Mouse (Mus musculus) cortical plate, adult 2 months (tissue): ENCODE data around the gene Gsk3b. TPM values are rescaled to one million over a fixed set of nuclear protein-coding genes. Genes with fewer than 3 reads are reported as not detected.
"Not testable (repeated sequence)": the region's sequence is repeated elsewhere in the genome, so short reads cannot be mapped to it uniquely, and the experiment has no call there.

Source experiments
- H3K27ac ChIP-seq: fragments of 200-500 bp; 2 replicates; pipeline ENCODE4 v1.5.1; 2012; ENCODE audit warnings: low read length, control low read depth, inconsistent platforms; ENCODE audit not compliant: insufficient read depth
- H3K4me1 ChIP-seq: fragments of 200-500 bp; 2 replicates; pipeline ENCODE4 v1.6.1; 2011; ENCODE audit warnings: low read length; ENCODE audit not compliant: control insufficient read depth, insufficient read depth
- H3K4me3 ChIP-seq: fragments of 200-500 bp; 2 replicates; pipeline ENCODE4 v1.5.1; 2011; ENCODE audit warnings: mild to moderate bottlenecking, low read length, control low read depth; ENCODE audit not compliant: insufficient read depth
- CTCF ChIP-seq: fragments of 200-500 bp; IDR thresholded peaks from 2 replicates; pipeline ENCODE4 v1.5.1; 2011; ENCODE audit warnings: mild to moderate bottlenecking, control low read depth, low read length; ENCODE audit not compliant: insufficient read depth; ENCODE audit errors: extremely low read depth
- POLR2A ChIP-seq: fragments of 200-500 bp; IDR thresholded peaks from 2 replicates; pipeline ENCODE4 v1.6.1; 2011; ENCODE audit warnings: mild to moderate bottlenecking, low read length, control low read depth; ENCODE audit not compliant: insufficient read depth; ENCODE audit errors: extremely low read depth
- polyA plus RNA-seq: library from polyadenylated mRNA; depleted of rRNA; stranded (reverse); fragments of >200 nt; gene quantifications from 2 replicates; pipeline ENCODE4 v1.2.3, GENCODE M21; 2012

The Gsk3b gene
- polyA plus RNA-seq, 1 experiment: 47.2 TPM

GRCm38 (mm10) chr16:38179150-38179549, 90.3 kb downstream of the Gsk3b start:
- Histone ChIP-seq H3K27ac (no peak overlapping the region), H3K4me3 (no peak overlapping the region), H3K4me1 (peaks cover 4% of the 10 kb centered on the region; the same call in 1 of the 2 replicates)
- no peak for TF ChIP-seq POLR2A
- no peak for TF ChIP-seq CTCF

- H3K27ac ChIP-seq: no peak overlapping the region
- peaks cover 6% of the 10 kb centered on the region for H3K4me1 ChIP-seq
- TF ChIP-seq POLR2A: no peak
- TF ChIP-seq CTCF: no peak
Measured at GRCm38 (mm10) chr16:38181421-38181820, 92.6 kb downstream of the Gsk3b start.

GRCm38 (mm10) chr16:38184657-38185269, 96.0 kb downstream of the Gsk3b start:
- no peak overlapping the region for H3K4me3 ChIP-seq
- H3K4me1 ChIP-seq: peaks cover 8% of the 10 kb centered on the region
- TF ChIP-seq CTCF: no peak
- no peak for TF ChIP-seq POLR2A
- no peak overlapping the region for H3K27ac ChIP-seq

More at GRCm38 (mm10) chr16:38181421-38181820, 92.6 kb downstream of the Gsk3b start:
- no peak overlapping the region for H3K4me3 ChIP-seq

DNA sequence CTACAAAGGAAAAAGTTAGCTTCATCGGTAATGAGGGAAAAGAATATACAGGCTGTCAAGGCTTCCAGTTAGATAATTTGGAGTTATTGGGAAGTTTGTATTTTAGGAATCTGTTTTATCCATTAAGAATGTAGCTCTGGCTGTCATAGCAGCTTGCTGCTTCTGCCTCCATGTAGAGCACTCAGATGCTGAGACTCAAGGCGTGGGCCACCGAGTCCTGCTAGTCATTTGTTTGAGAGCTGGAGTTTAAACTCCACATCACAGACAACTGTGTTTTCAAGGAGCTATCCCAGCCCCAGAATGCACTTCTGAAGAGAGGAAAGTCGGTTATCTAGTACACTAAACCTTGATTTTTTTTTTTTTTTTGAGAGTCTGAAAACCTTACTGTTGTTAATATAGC, 101.2 kb downstream of the Gsk3b start:
- Histone ChIP-seq H3K4me1 (peaks cover 6% of the 10 kb centered on the region; the same call in 1 of the 2 replicates), H3K27ac (no peak overlapping the region), H3K4me3 (no peak overlapping the region)
- no peak for TF ChIP-seq CTCF
- TF ChIP-seq POLR2A: no peak

GRCm38 (mm10) chr16:38190531-38190930, 101.7 kb downstream of the Gsk3b start:
- H3K4me3 ChIP-seq: no peak overlapping the region
- no peak for TF ChIP-seq POLR2A
- TF ChIP-seq CTCF: no peak
- H3K4me1 ChIP-seq: peaks cover 6% of the 10 kb centered on the region; the same call in 1 of the 2 replicates
- no peak overlapping the region for H3K27ac ChIP-seq

- Histone ChIP-seq H3K4me3 (no peak overlapping the region), H3K4me1 (peaks cover 6% of the 10 kb centered on the region; the same call in 1 of the 2 replicates), H3K27ac (no peak overlapping the region)
- TF ChIP-seq CTCF (no peak), POLR2A (no peak)
Measured at GRCm38 (mm10) chr16:38191460-38191859, 102.7 kb downstream of the Gsk3b start.

DNA sequence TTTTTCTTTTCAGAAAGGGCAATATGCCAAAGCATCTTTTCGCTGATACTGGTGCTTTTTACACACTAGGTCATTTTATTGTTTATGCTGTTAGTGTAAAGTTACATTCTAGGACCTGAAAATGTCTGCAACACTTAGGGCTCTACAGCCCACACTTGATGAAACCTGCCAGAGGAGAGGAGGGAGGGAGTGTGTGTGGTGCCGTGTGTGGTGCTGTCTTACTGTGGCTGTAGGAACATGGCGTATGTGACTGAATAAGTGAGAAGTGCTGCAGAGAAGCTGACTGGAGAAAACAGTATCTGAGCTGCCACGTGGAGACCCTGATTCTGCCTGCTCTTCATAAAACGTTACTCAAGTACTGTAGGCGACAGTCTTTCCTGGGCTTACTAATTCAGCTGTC, 103.8 kb downstream of the Gsk3b start:
- Histone ChIP-seq H3K4me3 (no peak overlapping the region), H3K27ac (no peak overlapping the region), H3K4me1 (peaks cover 12% of the 10 kb centered on the region; the same call in 1 of the 2 replicates)
- TF ChIP-seq CTCF (no peak), POLR2A (no peak)

DNA sequence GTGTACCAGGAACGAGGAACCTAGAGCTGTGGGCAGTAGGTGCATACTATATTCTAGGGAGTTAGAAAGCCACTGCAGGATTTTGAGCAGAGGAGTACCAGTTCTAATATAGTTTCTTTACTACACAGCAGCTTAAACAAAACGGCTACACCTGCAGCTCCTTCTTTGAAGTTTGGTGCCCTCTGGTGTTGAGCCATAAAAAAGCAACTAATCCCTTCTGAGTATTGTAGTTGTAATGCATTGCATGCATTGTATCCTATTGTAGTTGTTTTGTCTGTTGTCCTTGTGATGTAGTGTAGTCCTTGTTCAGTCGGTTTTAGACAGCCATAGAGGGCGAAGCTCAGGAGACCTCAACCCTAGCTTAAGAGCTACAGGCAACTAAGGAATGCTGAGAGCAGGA, 108.5 kb downstream of the Gsk3b start:
- Histone ChIP-seq H3K4me3 (no peak overlapping the region), H3K27ac (no peak overlapping the region), H3K4me1 (peaks cover 6% of the 10 kb centered on the region; the same call in 1 of the 2 replicates)
- TF ChIP-seq POLR2A (no peak), CTCF (peak; percentile 52; the same call in 1 of the 2 replicates)

- TF ChIP-seq CTCF: no peak
- TF ChIP-seq POLR2A: no peak
- Histone ChIP-seq H3K4me3 (no peak overlapping the region), H3K27ac (no peak overlapping the region), H3K4me1 (no peaks in the 10 kb centered on the region)
Measured at GRCm38 (mm10) chr16:38205272-38205671, 116.5 kb downstream of the Gsk3b start.

DNA sequence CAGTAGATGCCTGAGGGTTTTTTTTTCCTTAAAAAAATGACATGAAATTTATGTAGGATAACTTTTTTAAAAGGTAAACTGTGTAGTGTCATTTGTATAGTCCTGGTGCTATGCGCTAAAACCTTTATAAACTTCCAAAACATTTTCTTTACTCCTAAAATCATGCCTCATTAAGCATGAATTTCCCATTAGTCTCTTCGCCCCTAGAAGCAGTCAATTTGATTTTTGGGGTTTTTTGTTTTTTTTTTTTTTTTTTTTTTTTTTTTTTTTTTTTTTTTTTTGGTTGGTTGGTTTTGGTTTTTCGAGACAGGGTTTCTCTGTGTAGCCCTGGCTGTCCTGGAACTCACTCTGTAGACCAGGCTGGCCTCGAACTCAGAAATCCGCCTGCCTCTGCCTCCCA, 133.7 kb downstream of the Gsk3b start:
- H3K27ac ChIP-seq, H3K4me3 ChIP-seq, H3K4me1 ChIP-seq: not testable (repeated sequence)
